Mouse (Mus musculus) CD4-positive, CD25-positive, alpha-beta regulatory T cell (primary cell): ENCODE measurements around the gene Ramp1. TPM values are rescaled to one million over a fixed set of nuclear protein-coding genes. Genes with fewer than 3 reads are reported as not detected.

Experiments
- polyA plus RNA-seq: library from polyadenylated mRNA; unstranded; fragments of 100-300 nt; shearing (Covaris generic); gene quantifications from one replicate; pipeline ENCODE4 v1.2.1, GENCODE M21; 2017

Gene Ramp1
- 42.5 TPM for polyA plus RNA-seq

DNA sequence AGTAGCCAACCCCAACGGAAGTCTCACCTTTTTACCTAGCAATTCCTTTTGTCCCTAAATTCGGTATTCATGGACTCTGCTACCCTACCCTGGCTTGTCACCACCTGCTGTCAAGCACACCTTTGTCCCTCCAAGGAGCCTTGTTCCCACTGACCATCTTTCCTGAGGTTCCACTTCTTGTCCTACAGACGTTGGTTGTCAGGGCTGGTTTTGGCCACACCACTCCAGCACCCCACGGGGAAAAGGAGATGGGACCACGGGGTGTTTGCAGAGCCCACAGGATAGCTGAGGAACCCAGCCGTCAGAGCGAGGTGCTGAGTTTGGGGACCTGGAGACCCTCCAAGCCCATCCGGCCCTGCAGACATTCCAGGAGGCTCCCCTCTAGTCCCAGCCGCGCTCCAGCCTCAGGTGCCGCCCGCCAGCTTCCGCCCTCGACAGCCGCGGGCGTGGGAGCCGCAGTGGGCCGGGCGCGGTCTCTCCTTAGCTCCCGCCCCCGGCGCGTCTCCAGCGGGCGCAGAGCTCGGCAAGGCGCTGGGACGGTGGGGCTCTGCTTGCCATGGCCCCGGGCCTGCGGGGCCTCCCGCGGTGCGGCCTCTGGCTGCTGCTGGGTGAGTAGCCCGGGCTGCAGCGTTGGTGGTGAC is at the start of gene Ramp1:
Gene Ramp1 (plus strand): TSS at position 290 of the 641 bp plus-strand sequence.

DNA sequence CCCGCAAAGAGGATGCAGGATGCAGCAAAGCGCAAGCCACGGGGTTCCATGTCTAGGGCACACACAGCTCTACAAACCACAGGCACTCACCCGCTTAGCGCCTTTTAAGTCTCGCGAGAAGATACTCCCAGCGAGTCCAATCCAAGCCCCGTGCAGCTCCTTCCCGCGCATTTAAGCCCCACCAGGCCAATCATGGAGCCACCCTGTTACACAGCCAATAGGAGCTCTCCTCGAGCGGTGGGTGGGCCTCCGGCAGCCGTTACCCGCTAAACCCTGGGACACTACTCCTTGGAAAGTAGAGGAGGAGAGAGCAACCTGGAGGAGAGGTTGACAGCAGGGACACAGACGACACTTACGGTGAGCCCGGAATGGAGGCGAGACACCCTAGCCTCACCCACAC is 34.8 kb upstream of the Ramp1 start, which contains the start of gene Rbm44:
Gene Rbm44 (plus strand): TSS at position 277 of the 400 bp plus-strand sequence.

DNA sequence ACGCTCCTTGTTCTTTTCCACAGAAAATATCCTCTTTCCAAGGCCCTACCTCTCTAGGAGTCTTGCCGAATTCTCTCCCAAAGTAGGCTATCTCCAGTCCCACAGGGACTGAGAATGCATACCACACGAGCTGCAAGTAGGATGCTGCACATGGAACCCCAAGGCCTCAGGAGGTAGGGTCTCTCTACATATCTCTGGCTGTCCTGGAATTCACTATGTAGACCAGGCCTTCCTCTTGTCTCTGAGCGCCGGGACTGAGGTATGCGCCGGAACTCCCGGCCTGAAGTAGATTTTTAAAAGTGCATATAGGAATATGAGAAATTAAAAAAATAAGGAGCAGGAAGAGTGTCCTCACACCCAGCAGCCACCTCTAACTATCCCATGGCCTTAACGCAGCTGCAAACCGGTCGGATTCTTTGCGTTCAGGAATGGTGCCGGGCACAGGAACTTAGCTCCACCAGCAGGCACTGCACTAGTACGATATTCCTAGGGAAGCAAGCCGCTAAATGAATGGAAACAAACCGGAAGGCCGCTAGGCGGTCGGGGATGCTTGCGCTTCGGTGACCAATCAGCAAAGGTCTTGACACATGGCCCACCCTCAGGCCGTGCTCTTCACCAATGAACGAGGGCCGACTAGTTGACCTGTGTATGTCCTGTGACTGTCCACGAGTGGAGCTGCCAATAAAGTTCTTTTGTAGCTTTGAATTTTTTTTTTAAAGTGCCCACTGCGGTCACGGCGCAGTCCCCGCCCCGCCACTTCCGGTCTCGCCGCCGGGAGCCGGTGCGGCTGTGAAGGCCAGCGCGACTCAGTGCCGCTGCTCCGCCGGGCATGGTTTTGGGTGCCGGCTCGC is 70.2 kb downstream of the Ramp1 start, which contains the start of gene Ube2f:
Gene Ube2f (plus strand): TSS at position 741 of the 851 bp plus-strand sequence.

Other genes with a start within 250 kb of the Ramp1 start
- gene Prlh, start 226.7 kb upstream of the Ramp1 start, polyA plus RNA-seq = not detected
- gene Rab17, start 210.2 kb upstream of the Ramp1 start, polyA plus RNA-seq = not detected
- gene Lrrfip1, start 181.1 kb upstream of the Ramp1 start, polyA plus RNA-seq = 215 TPM
- 0.72 TPM for gene Rbm44, start 34.7 kb upstream of the Ramp1 start, polyA plus RNA-seq
- 77.0 TPM for gene Ube2f, start 70.5 kb downstream of the Ramp1 start, polyA plus RNA-seq
- gene Scly, start 118.5 kb downstream of the Ramp1 start, polyA plus RNA-seq = 38.4 TPM
- gene Espnl, start 142.3 kb downstream of the Ramp1 start, polyA plus RNA-seq = 0.05 TPM
- gene Klhl30, start 171.2 kb downstream of the Ramp1 start, polyA plus RNA-seq = not detected
- gene Erfe, start 186.6 kb downstream of the Ramp1 start, polyA plus RNA-seq = not detected
- gene Ilkap, start 219.0 kb downstream of the Ramp1 start, polyA plus RNA-seq = 146 TPM
- gene Hes6, start 234.2 kb downstream of the Ramp1 start, polyA plus RNA-seq = 80.5 TPM